Mouse (Mus musculus): ENCODE data around the gene Dab1. TPM values are rescaled to one million over a fixed set of nuclear protein-coding genes. Genes with fewer than 3 reads are reported as not detected.

Dab1 gene
- polyA plus RNA-seq, 1 experiment: 1.5 TPM

- no peak for TF ChIP-seq CTCF (IDR thresholded peaks at IDR 0.05; ENCODE audit: control insufficient read depth, insufficient read depth, low read length)
- TF ChIP-seq POLR2A (IDR thresholded peaks at IDR 0.05; ENCODE audit: borderline replicate concordance, control insufficient read depth, low read depth, low read length): no peak
- Histone ChIP-seq H3K4me1 (ENCODE audit: control insufficient read depth, insufficient read depth, low read length) (no peaks in the 10 kb centered on the region), H3K27ac (ENCODE audit: control insufficient read depth, insufficient read depth, low read depth, low read length, poor library complexity) (no peak overlapping the region), H3K4me3 (replicated peaks; ENCODE audit: control insufficient read depth, low read depth, low read length) (no peak overlapping the region)
- 3% methylated on average over 28 of the region's 28 CpGs for WGBS
Observed at GRCm38 (mm10) chr4:103619946-103620371, 800 bp downstream of the Dab1 start.

GRCm38 (mm10) chr4:103620590-103621155 is 1.5 kb downstream of the Dab1 start:
- 21% methylated on average over 18 of the region's 18 CpGs for WGBS
- Histone ChIP-seq H3K4me3 (replicated peaks; ENCODE audit: control insufficient read depth, low read depth, low read length) (no peak overlapping the region), H3K27ac (ENCODE audit: control insufficient read depth, insufficient read depth, low read depth, low read length, poor library complexity) (no peak overlapping the region), H3K4me1 (ENCODE audit: control insufficient read depth, insufficient read depth, low read length) (no peaks in the 10 kb centered on the region)
- TF ChIP-seq POLR2A (IDR thresholded peaks at IDR 0.05; ENCODE audit: borderline replicate concordance, control insufficient read depth, low read depth, low read length): no peak
- no peak for TF ChIP-seq CTCF (IDR thresholded peaks at IDR 0.05; ENCODE audit: control insufficient read depth, insufficient read depth, low read length)

- Histone ChIP-seq H3K27ac (ENCODE audit: control insufficient read depth, insufficient read depth, low read depth, low read length, poor library complexity) (no peak overlapping the region), H3K4me1 (ENCODE audit: control insufficient read depth, insufficient read depth, low read length) (no peaks in the 10 kb centered on the region), H3K4me3 (replicated peaks; ENCODE audit: control insufficient read depth, low read depth, low read length) (no peak overlapping the region)
- 21% methylated on average over 5 of the region's 5 CpGs for WGBS
- no peak for TF ChIP-seq CTCF (IDR thresholded peaks at IDR 0.05; ENCODE audit: control insufficient read depth, insufficient read depth, low read length)
- TF ChIP-seq POLR2A (IDR thresholded peaks at IDR 0.05; ENCODE audit: borderline replicate concordance, control insufficient read depth, low read depth, low read length): no peak
Observed at GRCm38 (mm10) chr4:103621586-103621985, 2.4 kb downstream of the Dab1 start.

- WGBS: 52% methylated on average over 4 of the region's 4 CpGs
- no peak overlapping the region for H3K27ac ChIP-seq (ENCODE audit: control insufficient read depth, insufficient read depth, low read depth, low read length, poor library complexity)
- H3K4me3 ChIP-seq (replicated peaks; ENCODE audit: control insufficient read depth, low read depth, low read length): no peak overlapping the region
- no peaks in the 10 kb centered on the region for H3K4me1 ChIP-seq (ENCODE audit: control insufficient read depth, insufficient read depth, low read length)
- TF ChIP-seq POLR2A (IDR thresholded peaks at IDR 0.05; ENCODE audit: borderline replicate concordance, control insufficient read depth, low read depth, low read length): no peak
Observed at GRCm38 (mm10) chr4:103630177-103630576, 11.0 kb downstream of the Dab1 start.

GRCm38 (mm10) chr4:103636168-103636776 is 17.1 kb downstream of the Dab1 start:
- no peaks in the 10 kb centered on the region for H3K4me1 ChIP-seq (ENCODE audit: control insufficient read depth, insufficient read depth, low read length)
- TF ChIP-seq CTCF (IDR thresholded peaks at IDR 0.05; ENCODE audit: control insufficient read depth, insufficient read depth, low read length) (no peak), POLR2A (IDR thresholded peaks at IDR 0.05; ENCODE audit: borderline replicate concordance, control insufficient read depth, low read depth, low read length) (no peak)
- WGBS: 61% methylated on average over 5 of the region's 5 CpGs

GRCm38 (mm10) chr4:103648209-103648896 is 29.2 kb downstream of the Dab1 start:
- H3K4me3 ChIP-seq (replicated peaks; ENCODE audit: control insufficient read depth, low read depth, low read length): no peak overlapping the region
- TF ChIP-seq CTCF (IDR thresholded peaks at IDR 0.05; ENCODE audit: control insufficient read depth, insufficient read depth, low read length): no peak
- TF ChIP-seq POLR2A (IDR thresholded peaks at IDR 0.05; ENCODE audit: borderline replicate concordance, control insufficient read depth, low read depth, low read length): no peak
- no peak overlapping the region for H3K27ac ChIP-seq (ENCODE audit: control insufficient read depth, insufficient read depth, low read depth, low read length, poor library complexity)
- H3K4me1 ChIP-seq (ENCODE audit: control insufficient read depth, insufficient read depth, low read length): no peaks in the 10 kb centered on the region
- 73% methylated on average over 9 of the region's 9 CpGs for WGBS

More at GRCm38 (mm10) chr4:103636168-103636776, 17.1 kb downstream of the Dab1 start:
- H3K4me3 ChIP-seq (replicated peaks; ENCODE audit: control insufficient read depth, low read depth, low read length): no peak overlapping the region
- H3K27ac ChIP-seq (ENCODE audit: control insufficient read depth, insufficient read depth, low read depth, low read length, poor library complexity): no peak overlapping the region

GRCm38 (mm10) chr4:103655740-103656139 is 36.6 kb downstream of the Dab1 start:
- 32% methylated on average over 6 of the region's 6 CpGs for WGBS
- TF ChIP-seq CTCF (IDR thresholded peaks at IDR 0.05; ENCODE audit: control insufficient read depth, insufficient read depth, low read length): no peak
- TF ChIP-seq POLR2A (IDR thresholded peaks at IDR 0.05; ENCODE audit: borderline replicate concordance, control insufficient read depth, low read depth, low read length): no peak

GRCm38 (mm10) chr4:103661386-103661785 is 42.2 kb downstream of the Dab1 start:
- WGBS: 53% methylated on average over 1 of the region's 1 CpGs
- TF ChIP-seq CTCF (IDR thresholded peaks at IDR 0.05; ENCODE audit: control insufficient read depth, insufficient read depth, low read length) (no peak), POLR2A (IDR thresholded peaks at IDR 0.05; ENCODE audit: borderline replicate concordance, control insufficient read depth, low read depth, low read length) (no peak)
- no peak overlapping the region for H3K27ac ChIP-seq (ENCODE audit: control insufficient read depth, insufficient read depth, low read depth, low read length, poor library complexity)
- no peak overlapping the region for H3K4me3 ChIP-seq (replicated peaks; ENCODE audit: control insufficient read depth, low read depth, low read length)
- no peaks in the 10 kb centered on the region for H3K4me1 ChIP-seq (ENCODE audit: control insufficient read depth, insufficient read depth, low read length)

More at GRCm38 (mm10) chr4:103655740-103656139, 36.6 kb downstream of the Dab1 start:
- Histone ChIP-seq H3K27ac (ENCODE audit: control insufficient read depth, insufficient read depth, low read depth, low read length, poor library complexity) (no peak overlapping the region), H3K4me3 (replicated peaks; ENCODE audit: control insufficient read depth, low read depth, low read length) (no peak overlapping the region), H3K4me1 (ENCODE audit: control insufficient read depth, insufficient read depth, low read length) (no peaks in the 10 kb centered on the region)
